Mouse (Mus musculus) ovary, adult 18-20 months (tissue): ENCODE data around the gene Nrip1.

Source experiments
- DNase-seq: peaks from one replicate; pipeline ENCODE4 v3.0.0; 2022; ENCODE audit warnings: low spot score, mixed read lengths

Gene Nrip1

DNA sequence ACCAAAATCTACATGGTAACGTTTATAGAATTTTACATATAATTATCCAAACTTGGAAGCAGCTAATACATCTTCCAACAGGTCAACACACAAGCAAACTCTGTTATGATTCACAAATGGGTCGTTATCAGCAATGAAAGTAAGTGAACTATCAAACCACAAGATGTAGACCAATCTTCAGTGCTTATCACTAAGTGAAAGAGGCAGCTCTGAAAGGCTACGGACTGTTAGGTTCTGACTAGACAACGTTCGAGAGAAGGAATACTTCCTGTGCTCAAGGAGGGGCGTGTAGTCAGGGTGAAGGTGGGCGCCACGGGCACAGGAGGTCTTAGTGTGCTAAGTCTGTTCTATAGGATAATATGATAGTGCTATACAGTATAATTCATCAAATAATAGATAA, 93.3 kb downstream of the Nrip1 start:
- DNase-seq: no peak

DNA sequence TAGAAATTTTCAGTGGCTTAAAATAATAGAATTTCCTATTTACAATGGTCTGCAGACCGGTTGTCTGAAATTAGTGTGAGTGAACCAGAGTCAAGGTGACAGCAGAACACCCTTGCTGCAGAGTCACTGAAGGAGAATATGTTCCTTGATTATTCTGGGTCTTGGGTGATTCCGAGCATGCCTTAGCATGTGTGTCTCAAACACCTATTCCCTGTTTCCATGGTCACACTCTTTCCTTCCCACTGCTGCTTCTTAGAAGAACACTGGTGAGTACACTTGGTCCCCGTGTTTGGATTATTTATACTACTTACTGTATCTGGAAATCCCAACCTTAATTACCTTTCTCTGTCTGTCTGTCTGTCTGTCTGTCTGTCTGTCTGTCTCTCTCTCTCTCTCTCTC, 97.4 kb downstream of the Nrip1 start:
- no peak for DNase-seq

GRCm38 (mm10) chr16:76275584-76275983, 98.0 kb downstream of the Nrip1 start:
- no peak for DNase-seq

DNA sequence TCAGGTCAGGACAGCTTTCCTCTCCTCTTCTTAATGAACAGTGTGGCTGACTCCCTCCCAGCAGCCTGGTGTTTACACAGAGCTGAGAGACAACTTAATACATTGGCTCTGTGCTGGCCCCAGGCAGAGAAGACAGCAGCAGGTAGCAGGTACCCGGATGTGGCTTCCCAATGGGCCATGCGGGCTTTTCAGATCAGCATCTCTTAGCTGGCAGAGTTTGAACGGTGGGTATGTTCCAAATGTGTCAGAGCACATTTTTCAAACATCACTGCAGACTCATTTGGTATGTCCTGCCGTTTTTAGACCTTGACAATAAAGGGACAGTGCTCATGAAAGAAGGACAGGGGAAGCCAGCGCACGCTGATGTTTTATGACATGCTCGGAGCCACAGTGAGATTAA, 98.5 kb downstream of the Nrip1 start:
- no peak for DNase-seq

GRCm38 (mm10) chr16:76266635-76267268, 106.9 kb downstream of the Nrip1 start:
- no peak for DNase-seq

- no peak for DNase-seq
Observed at GRCm38 (mm10) chr16:76265874-76266273, 107.8 kb downstream of the Nrip1 start.

- DNase-seq: no peak
Observed at GRCm38 (mm10) chr16:76265301-76265700, 108.3 kb downstream of the Nrip1 start.

- DNase-seq: no peak
Observed at GRCm38 (mm10) chr16:76263393-76263792, 110.2 kb downstream of the Nrip1 start.

DNA sequence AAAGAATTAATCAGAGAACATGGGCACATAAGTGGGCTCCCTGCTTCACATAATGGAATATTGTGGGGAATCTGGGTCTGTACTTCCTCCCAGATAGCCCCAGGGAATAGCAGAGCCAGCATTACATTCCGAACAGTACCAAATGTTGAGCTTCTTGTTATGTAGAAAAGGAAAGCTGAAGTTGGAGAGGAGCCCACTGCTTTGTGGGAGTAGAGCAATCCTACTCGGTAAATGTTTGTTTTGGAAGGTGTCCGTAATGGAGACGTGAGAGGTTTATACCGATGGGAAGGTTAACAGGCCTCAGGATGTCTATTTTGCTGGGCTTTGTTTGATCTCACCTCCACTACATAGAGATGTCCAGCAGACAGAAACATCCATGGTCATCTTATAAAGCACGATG, 113.3 kb downstream of the Nrip1 start:
- DNase-seq: no peak

- no peak for DNase-seq
Observed at GRCm38 (mm10) chr16:76251826-76252225, 121.8 kb downstream of the Nrip1 start.

- DNase-seq: no peak
Observed at GRCm38 (mm10) chr16:76249345-76250091, 124.1 kb downstream of the Nrip1 start.

GRCm38 (mm10) chr16:76242850-76243249, 130.8 kb downstream of the Nrip1 start:
- no peak for DNase-seq

GRCm38 (mm10) chr16:76241266-76241665, 132.4 kb downstream of the Nrip1 start:
- no peak for DNase-seq

- DNase-seq: no peak
Observed at GRCm38 (mm10) chr16:76239353-76239752, 134.3 kb downstream of the Nrip1 start.

GRCm38 (mm10) chr16:76238784-76239183, 134.8 kb downstream of the Nrip1 start:
- no peak for DNase-seq
